Mouse (Mus musculus) bone marrow macrophage, adult 2 months (primary cell): ENCODE data around the gene Akap2.

Source experiments
- CTCF ChIP-seq: IDR thresholded peaks from 2 replicates; pipeline ENCODE4 v1.5.1; 2012; ENCODE audit warnings: low read depth, mild to moderate bottlenecking, low read length, moderate library complexity
- POLR2A ChIP-seq: IDR thresholded peaks from 2 replicates; pipeline ENCODE4 v1.6.1; 2012; ENCODE audit warnings: mild to moderate bottlenecking, low read depth, low read length, borderline replicate concordance

GRCm38 (mm10) chr4:57688131-57688530, 29.3 kb upstream of the Akap2 start:
- TF ChIP-seq POLR2A: no peak
- no peak for TF ChIP-seq CTCF
